Mouse (Mus musculus) kidney, adult 8-10 months (tissue): ENCODE measurements at regions not wholly inside any gene's neighbourhood (a gene's known extent, or its start where the extent isn't known, plus 50 kb on each side); places are given as distances from the start of the nearest gene placed in this dataset.

Experiments
- DNase-seq, 2 experiments: peaks; one replicate each; pipeline ENCODE4 v3.0.0; 2022

DNA sequence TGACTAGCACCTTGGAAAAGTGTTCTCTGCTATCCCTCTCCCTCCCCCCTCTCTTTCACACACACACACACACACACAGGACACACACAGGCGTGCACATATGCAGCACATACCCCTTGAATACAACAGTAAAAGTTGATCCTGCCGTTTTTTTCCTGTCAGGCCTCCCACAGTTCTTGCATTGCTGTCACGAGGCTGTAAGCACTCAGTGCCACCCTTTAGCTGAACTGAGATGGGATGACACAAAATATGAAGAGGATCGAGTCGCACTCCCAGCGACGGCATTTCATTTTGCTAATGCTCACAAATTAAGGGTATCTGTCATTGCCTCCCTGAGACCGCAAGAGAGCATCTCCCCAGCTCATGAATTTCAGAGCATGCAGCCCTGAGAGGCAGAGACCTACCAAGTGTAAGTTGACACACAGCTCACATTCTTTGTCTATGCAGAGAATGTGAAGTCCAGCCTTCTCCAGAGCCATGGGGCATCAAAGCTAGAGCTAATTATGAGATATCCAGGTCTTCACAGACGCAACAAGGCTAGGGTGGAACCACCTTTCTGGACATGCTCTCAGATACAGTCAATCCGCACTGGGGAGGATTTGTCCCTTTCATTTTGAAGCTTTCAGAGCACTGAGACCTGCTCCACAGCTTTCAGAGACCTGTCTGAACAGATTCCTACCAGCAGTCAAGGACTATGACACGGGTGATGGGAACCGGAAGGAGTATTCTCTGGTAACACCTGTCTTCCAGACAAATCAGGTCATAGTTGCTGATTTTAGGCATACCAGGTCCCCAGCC is 152.3 kb downstream of the Cmpk2 start:
- DNase-seq: no peak

DNA sequence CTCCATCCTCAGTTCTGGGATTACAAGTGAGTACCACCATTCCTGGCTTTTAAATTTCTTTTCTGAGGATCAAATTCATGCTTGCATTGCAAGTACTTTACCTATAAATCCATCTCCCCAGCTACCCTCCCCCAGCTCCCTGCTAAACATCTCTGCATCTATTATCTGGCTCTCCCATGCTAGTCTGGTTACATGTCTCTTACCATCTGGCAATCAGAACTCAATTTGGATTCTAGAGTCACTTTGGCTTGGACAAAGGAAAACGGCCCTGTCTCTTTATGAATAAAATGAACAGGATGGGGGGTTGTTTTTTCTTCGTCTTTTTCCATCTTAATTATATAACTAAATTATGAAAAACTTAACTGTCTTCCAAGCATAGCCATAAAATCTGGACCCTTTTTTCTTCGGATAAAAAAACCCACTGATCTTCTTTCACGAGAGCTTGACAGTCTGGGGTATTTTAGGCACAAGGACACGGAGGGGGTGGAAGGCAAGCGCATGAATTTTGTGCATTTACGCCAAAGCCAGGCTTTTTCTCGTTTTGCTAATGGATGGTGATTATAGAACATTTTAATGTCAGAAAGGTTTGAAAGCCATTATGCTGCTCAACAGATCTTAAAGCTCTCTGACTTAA is 151.6 kb downstream of the Cmpk2 start:
- no peak for DNase-seq

DNA sequence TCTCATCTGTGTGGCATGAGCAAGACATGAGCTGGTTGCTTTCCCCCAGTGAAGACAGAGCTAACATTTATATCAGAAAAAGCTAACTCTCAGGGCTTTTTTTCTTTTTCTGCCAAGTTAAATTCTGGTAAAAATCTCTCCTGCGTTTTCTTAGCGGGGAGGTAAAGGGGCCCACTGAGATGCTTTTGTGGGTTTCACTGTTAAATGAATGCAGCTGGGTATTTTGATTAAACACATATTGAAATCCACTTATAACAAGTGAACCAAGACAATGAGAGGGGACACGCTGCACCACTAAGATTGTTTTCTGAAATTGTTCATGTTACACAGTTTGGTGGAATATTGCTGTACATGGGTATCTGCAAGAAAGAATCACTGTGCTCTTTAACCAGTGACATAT is 149.0 kb downstream of the Cmpk2 start:
- DNase-seq: no peak

DNA sequence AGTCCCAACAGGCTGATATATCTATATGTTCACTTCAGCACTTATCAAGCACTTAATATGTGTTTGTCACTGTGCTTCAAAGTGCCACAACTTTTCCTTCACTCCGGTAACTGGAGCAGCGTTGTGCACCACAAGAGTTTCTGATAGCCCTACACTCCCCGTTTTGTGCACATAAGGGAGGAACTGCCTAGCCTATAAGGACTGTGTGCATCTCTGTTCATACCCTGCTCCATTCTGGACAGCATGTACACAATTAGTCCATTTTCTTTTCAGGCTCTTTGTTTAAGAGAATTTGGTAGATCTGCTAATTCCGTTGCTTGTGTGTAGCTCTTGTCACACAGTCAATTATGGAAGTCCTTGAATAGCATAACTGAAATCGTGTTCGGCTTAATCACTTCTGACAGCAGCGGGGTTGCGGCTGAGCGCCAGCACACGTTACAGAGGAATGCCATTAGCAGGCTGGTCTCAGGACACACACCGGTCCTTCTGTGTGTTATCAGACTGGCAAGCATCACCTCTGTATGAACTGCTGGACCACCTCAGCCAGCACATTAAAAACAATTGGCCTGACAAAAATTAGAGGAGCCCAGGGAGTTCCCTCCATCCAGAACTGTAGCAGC is 144.2 kb downstream of the Cmpk2 start:
- no peak for DNase-seq

DNA sequence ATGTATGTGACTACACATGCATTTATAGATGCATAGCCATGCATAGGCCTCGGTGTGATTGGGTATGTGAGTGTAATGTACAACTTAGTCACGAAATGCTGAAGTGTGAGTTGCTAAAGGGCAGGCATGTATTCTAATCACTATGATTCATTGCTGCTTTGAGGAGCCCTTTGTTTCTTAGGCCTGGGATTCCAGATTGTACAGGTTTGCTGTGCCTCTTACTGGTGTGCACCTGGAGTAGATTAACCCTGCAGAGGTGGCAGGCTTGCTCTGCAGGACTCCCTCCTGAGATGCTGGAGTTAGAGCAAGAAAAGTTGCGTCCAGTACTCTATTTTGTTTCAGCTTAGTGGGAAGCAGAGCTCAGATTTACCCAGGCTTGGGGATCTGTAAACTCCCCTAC is 141.1 kb downstream of the Cmpk2 start:
- no peak for DNase-seq

DNA sequence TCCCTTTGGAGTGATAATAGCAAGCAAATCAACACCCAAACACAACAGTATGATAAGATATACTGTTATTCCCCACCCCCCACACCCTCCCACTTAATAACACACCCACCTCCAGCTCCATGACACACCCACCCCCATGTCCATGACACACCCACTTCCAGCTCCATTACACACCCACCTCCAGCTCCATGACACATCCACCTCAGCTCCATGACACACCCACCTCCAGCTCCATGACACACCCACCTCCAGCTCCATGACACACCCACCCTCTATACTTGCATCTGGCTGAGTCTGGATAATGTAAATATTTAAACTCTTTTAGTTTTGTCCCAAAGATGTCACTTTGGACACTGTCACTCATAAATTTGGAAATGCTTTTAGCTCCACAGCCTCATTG is 129.5 kb downstream of the Cmpk2 start:
- DNase-seq: no peak

DNA sequence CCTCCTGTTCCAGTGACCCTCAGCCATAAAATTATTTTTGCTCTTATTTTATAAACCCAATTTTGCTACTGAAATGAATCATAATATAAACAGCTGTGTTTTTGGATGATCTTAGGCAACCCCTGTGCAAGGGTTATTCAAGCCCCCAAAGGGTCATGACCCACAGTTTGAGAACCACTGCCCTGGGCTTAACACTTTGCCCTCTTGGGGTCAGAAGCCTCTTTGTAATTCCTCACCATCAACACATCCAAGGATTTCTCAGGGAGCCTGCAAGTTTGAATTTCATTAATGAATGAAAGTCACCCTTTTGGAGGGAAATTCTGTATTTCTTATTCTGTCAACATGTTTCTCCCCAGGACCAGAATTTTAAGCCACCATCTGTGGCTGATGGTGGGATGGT is 123.1 kb downstream of the Cmpk2 start:
- no peak for DNase-seq

DNA sequence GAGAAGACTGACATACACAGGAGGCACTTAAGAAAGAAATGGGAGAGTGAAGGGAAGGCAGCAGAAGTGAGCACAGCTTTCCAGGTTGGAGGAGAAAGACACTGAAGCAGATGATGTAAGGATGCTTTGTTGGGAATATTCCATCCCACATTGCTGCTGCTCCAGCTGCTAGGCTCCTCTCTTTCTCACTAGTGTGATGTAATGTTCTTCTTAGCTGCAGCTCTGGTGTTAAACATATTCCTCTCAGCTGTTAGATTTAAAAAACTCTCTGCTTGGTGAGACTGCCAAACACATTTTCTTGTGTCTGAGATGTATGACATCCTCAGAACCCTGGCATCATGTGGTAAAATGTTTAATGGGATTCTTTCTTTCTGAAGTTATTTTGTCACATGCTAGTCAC is 120.1 kb downstream of the Cmpk2 start:
- no peak for DNase-seq

DNA sequence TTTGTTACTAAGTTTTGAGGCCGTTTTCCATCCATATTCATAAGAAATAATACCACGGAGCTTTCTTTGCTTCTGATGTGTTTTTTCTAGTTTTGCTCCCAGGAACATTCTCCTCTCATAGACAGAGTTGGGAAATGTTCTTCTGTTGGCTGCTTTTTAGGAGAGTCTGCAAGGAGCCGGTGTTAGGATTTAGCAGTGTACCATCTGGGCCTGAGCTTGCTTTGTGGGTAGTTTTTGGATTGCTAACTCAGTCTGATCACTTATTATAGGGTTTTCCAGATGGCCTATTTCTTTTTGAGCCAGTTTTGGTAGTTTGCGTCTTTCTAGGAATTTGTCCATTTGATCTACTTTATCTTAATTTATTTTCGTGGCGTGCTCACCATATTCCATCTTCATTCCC is 108.4 kb downstream of the Cmpk2 start:
- DNase-seq: no peak

DNA sequence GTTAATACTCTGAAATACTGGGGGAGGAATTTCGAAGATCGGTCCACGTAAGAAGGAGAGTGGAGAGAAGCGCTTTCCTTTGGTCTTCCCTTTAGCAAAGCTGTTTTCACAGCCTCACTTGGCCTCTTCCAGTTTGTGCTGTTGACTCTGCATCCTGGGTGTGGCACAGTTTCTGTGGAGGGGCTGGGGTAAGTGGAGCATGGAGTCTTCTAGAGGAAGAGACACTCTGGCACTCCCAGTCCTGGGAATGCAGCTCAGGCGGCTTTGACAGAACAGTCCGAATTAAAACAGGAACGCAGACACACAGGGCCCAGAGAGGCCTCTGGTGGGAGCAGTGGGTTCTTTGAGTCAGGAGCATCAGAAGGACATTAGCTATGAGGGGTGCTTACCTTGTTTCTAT is 102.6 kb downstream of the Cmpk2 start:
- DNase-seq: no peak

DNA sequence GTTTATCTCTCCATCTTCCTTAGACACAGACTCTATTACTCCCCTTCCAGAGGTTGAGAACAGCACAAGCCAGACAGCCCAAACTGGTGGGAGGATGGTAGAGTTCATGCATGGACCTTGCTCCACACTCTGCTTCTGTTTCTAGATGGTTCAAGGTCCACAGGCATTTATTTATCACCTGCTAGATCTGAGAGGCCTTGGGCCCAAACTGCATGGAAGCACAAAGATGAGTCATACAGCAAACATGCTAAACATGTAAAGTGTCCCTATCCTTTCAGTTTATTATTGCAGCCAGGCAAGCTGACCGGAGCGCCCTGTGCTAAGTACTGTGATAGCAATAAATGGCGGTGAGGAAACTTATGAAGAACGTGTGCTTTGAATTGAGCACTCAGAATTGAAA is 98.4 kb downstream of the Cmpk2 start:
- DNase-seq: no peak

DNA sequence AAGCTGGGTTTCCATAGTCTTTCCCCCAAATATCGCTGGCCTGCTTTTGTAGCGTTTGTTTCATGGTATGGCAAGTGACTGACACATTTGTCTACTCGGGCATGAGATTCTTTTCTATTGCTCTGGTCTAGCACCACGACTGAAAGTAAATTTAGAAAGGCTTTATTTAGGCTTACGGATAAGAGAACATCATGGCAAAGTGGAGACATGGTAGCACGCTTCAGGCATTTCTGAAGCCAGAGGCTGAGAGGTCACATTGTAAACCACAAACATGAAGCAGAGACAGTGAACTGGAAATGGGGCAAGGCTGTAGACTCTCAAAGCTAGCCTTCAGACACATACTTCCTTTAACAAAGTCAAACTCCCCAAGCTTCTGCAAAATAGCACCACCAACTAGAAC is 93.9 kb downstream of the Cmpk2 start:
- DNase-seq: no peak

DNA sequence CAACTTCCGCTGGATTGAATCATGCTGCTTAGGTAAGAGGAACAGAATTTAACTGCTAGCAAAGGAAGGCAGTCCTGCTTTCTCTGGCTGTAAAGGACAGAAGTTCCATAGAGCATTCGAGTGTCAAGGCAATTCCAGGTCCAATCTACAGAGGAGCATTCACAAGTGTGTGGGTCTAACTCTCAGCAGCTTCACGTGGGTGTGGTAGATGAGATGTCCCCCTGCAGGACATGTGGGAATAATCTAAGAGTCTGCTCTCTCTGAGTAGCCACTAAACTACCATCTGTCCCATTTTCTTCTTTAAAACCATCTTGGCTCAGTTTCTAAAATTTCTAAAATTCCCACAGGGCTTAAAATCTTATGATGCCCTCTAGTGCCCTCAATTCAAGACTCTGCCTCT is 90.6 kb downstream of the Cmpk2 start:
- DNase-seq: no peak

DNA sequence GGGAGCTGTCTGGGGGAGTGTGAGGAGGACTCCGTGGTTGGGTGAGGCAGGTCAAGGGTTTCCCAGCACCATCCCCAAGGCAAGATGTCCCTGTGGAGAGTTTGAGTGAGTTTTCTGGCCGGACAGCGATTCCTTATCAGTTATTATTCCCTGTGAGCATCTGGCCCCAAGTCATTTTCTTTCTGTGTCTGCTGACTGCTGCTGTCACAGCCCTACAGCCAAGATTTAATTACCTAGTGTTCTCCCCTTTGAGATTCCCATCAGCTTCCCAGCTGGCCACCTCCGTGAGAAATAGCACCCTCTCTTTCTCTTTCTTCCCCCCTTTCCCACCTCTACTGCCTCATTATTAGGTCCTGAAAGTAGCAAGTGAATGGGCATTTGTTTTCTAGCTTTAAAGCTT is 88.4 kb downstream of the Cmpk2 start:
- DNase-seq: no peak

DNA sequence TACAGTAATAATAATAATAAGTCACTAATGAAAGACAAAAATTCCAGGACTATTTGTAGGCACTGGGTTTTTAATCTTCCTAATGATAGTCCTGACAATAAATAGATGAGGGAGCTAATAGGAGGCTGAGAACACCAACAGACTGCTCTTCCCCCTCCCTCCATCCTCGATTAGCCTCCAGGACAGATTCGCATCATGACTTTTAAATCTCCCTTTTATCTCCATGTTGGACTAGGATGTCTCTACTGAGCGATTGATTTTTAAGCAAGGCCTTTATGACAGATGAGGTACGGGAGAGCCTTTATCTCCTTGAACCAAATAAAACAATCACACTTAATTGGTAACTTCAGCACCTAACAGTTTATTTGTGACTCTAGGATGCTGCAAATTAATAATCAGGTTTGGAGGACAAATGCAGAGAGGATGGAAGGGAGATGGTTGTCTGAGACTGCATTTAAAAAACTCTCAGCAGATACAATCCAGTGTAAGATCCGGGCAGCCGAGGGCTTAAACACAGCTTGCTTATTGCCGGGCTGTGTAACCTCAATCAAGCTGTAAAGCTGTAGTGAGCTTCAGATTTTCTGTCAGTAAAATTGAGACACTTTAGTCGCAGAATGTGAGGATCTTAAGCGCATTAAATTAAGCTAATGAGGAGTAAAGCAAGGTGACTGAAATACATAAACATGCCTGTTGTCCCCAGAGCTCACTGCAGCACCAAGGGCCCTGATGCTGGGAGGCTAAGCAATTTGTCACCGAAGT is 82.3 kb downstream of the Cmpk2 start:
- no peak for DNase-seq

DNA sequence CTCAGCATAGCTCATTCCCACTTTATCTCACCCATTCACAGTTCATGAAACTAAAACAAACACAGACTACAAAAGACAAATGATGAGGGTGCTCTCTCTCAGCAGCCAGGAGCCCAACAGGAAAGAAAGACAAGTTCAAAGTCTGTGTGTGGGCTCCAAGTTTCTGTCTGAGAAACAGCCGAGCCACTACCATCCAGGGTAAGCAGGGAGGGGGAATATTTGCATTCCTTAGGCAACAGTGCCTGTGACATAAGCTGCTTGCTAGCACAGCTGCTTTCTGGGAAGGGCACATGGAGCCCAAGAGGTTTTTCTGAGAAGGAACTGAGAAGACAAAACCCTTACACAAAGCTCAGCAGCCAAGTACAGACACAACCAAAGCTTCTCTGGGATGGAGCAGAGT is 78.5 kb downstream of the Cmpk2 start:
- DNase-seq: no peak

DNA sequence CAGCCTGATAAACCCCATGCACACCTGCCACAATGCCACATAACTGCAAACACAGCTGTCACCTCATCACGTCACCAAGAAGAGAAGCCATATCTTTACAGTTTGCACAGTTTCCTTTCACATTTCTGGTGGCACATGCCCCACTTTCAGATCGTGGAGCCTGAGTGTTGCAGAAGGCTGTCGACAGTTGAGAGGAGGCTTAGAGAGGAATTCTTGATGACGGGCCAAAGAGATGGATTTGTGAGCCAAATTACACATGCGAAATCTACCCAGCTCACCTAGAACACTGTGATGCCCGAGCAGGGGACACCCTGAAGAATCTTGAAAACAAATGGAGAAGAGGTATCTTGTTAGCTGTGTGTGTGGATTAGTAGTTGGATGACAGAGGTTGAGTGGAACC is 77.4 kb downstream of the Cmpk2 start:
- DNase-seq: no peak

DNA sequence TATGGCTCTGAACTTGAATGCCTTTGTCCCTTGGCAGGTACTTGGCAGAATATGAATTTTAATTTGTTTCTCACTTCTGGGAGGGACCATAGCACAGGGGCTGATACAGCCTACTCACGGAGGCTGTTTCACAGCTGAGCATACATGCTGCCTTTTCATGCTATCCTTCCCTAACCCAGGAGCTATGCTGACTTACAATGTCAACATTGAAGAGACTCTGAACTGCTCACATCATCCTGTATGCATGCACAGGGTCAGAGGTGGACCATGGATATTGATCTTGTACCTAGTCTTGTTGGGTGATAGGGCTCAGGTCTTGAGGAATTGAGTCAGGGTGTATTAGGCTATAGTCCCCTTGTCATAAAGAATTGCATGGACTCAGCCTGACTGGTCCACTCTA is 74.5 kb downstream of the Cmpk2 start:
- DNase-seq: no peak

DNA sequence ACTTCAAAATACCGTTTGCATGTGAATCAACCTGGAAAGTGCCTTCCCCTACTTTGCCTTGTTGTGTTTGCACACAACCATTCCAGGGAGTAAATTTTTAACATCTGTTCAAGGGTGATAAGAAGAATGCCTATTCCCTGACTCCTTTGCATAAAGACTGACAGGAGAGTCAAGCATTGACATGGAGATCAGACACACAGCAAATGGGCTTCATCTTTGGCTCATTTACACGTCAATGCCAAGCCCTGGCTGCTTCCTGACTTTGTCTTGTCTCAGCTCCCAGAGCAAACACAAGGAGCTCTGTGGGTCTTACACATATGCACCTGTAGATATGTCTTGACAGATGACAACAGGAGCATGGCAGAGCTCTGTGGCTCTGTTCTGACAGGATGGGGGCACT is 73.4 kb downstream of the Cmpk2 start:
- no peak for DNase-seq

DNA sequence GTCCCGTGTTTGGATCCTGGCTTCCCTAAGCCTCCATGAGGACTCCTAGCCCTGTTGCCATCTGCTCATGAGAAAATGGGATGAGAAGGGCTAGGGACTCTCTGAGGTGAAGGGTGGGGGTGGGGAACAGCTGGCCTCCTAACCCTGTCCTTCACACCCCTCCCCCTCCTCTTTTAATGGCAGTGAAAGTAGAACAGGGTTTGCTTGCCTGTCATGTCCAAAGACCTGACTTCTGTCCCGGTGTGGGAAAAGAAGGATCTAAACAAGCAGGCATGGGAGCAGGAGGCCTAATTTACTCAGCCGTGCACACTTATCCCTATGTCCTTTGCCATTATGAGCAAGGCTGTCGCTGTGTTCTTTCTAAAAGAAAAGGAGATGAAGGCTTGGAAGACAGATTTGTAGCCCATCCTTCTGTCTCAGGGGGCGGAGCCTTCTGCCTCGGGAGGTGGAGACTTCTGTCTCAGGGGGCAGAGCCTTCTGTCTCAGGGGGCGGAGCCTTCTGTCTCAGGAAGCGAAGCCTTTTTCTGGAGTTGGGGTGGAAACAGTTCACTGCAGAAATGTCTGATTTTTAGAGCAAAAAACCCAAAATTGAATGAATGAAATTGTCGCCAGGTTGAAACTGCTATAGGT is 66.4 kb downstream of the Cmpk2 start:
- no peak for DNase-seq

DNA sequence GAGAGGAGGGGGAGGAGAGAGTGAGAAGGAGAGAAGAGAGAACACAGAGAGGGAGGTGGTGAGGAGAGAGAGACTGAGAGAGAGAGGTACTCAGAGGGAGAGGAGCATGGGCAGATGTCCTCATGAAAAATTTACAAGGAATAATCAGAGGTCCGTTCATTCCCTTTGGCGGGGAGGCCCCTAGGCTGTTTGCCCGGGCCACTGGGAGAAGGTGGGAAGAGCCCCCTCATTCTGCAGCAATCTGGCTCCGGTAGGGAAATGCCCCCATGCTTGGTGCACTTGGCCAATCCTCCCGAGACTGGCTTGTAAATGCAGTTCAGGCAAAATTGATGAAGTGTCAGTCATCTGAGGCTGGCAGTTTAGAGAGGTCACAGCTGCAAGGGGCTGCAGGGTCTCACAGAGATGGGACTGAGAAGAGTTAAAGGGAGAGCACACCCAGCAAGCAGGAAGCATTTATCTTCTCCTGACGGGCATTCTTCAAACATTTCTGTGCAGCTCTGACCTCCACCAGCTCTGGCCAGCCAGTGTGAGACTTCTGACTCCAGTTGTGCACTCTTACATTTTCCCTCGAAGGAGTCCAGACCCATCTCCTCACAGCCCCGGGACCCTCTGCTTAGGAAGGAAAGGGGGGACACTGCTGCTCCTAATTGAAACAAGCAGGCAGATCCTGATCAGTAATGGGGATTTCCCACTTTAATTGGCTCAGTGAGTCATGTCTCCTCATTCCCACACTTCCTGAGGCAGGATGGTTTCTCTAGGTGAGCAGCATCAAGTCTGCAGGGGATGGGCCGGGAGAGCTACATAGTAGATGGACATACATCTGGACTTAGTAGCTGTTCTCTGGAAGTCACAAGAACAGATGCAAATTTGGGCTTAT is 65.5 kb downstream of the Cmpk2 start:
- no peak for DNase-seq

DNA sequence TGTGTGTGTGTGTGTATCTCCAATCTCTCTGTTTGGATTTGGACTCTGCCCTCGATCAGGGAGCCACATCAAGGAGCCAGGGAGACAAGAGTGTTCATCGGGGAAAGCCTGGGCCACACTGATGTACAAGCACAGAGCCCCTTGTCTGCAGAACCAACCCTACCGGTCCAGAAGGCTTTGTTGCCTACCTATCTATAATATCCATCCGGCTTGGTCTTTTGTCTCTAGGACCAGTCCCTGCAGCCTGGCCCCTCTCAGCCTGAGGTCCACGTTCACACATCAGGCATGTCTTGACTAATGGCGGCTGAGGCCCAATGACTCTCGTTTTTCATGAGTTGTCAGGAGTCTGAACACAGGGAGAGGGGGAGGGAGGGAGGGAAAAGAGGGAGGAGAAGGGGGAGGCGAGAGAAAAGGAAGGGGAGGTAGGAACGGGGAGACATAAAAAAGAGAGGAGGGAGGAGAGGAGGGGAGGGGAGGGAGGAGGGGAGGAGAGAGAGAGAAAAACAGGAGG is 64.7 kb downstream of the Cmpk2 start:
- DNase-seq: no peak
